Mouse (Mus musculus) urinary bladder, postnatal 10 days (tissue): ENCODE measurements around the gene Ugt1a6a.
"Not testable (repeated sequence)": the region's sequence is repeated elsewhere in the genome, so short reads cannot be mapped to it uniquely, and the experiment has no call there.

Experiments used
- DNase-seq: peaks from one replicate; pipeline ENCODE4 v3.0.0; 2022; ENCODE audit warnings: low spot score

The Ugt1a6a gene

DNA sequence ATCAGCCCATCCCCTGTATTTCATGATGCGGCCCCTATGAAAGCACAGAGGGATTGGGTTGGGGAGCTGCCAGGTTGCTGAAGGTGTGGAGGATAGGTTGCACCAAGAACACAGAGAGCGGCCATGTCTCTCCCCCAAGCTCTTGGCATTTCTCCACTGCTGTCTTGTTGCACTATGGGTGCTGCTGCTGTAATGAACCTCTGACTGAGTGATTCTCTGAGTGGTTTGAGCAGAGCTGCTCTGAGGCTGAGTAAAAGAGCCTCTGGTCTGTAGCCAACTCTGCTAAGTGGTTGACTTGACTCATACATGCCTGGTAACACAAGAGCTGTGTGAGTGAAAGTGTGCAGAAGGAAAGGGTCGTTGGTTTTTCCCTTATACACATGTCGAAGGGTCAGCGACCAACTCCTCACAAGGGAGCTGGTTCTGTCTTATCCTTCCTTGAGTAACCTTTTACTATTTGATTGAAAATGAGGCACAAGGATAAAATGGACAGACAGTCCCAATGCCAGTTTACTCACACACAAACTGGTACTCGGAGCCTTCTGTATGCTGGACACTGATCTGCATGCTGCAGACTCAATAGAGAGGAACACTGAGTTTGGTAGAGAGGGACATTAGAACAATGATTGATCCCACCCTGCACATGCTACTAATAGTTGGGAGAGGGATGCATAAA is 758 bp downstream of the Ugt1a6a start:
- DNase-seq: not testable (repeated sequence)

DNA sequence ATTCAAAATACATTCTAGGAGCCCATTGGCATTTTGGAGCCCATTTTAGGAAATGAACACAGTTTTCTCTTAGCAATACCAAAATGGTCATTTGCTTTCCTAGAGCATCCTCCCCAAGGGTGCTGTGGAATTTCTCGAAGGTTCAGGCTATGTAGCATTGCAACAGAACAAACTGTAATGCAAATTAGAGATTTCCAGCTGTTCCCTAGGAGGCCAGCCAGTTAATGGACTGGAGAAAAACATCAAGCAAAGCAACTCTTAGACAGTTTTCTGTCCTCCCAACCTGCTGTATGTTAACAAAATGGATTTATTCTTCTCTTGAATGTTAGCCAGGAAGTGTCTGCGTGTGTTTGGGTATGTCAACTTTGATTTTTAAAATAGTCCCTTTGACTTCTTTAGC is 2.0 kb downstream of the Ugt1a6a start:
- DNase-seq: no peak

DNA sequence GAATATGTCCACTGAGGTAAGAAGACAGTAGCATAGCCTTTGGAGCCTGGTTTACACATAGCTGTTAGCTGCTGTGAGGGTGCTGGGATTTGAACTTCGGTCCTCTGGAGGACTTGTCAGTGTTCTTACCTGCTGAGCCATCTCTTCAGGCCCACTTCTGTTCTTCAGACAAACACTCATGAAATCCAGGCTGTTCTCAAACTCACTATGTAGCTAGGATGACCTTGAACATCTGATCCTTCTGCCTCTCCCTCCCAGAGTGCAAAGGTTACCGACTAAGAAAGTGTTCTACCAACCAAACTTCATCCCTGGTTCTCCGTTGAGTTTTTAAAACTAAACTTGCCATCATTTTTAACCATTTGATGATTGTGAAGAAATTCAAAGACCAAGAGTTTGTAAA is 2.7 kb downstream of the Ugt1a6a start:
- DNase-seq: no peak

DNA sequence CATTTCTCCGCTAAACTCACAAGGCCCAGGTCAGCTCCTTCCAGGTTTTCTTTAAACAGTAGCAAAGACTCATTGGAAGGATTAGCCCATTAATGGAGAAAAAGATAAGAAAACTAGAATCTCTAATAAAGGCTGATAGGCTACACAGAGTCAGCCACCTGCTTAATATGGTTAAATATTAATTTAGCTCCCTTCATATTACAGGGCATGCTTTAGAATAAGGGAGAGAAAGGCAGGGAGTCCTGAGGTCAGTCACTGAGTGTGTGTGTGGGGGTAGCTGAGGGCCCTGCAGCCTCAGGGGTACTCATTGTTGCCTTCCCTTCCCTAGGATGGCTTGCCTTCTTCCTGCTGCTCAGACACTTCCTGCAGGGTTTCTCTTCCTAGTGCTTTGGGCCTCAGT is 3.5 kb downstream of the Ugt1a6a start:
- no peak for DNase-seq

DNA sequence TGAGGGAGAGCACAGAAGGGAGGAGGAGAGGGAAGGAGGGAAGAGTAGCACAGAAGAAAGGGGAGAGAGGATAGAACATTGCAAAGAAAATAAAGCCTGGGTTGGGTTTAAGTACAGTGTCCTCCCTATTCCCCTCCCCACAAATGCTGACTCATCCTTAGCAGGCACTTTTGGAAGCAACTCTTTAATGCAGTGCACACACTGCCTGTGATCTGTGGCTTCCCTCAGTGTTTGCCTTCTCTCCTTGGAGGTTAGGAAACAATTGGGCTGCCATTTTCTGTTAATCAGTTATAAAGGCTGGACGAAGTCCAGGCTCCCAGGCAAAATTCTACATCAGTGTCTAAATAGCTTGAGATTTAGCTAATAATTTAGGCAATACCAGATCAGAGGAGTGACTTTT is 5.9 kb downstream of the Ugt1a6a start:
- not testable (repeated sequence) for DNase-seq

DNA sequence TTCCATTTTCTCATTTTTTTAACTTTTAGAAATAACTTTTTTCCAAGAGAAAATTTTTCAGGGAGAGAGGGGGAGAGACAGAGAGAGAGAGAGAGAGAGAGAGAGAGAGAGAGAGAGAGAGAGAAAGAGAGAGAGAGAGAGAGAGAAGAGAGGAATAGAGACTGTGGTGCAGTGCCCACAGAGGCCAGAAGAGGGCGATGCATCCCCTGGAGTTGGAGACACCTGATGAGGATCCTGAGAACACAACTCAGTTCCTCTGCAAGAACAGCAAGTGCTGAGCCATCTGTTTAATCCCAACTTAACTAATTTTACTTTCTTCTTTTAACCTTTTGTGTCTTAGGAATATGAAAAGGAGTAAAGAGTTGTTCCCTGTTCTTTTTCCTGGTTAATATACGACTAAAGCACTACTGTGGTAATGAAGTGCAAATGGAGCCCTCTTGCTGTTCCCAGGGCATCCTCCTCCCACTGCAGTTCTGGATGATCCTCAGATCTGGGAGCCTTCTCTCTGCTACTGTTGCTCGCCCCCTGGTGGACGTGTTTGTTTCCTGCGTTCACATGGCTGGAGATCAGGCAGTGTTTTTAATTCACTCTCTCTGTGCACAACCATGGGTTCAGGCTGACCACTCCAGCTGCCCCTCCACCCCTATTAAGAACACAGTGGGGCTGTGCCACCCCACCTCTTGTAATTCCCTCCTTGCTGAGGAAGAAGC is 9.5 kb downstream of the Ugt1a6a start:
- DNase-seq: not testable (repeated sequence)

DNA sequence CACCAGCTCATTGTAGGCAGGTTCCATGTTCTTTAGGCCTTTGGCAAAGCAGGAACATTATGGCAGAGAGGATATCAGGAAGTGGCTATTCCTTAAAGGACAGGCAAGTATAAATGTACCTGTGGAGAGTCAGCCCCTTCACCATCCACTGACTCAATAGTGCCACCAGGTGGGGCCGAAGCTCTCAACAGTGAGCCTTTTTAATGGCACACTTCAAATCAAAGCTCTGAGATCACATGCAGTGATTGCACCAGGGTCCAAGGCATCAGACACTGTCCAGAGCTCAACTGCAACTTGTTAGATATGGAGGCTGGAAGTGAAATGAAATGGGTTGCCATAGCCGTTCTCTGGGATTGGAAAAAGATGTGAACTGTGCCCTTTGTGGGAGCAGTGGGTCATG is 10.7 kb downstream of the Ugt1a6a start:
- not testable (repeated sequence) for DNase-seq

DNA sequence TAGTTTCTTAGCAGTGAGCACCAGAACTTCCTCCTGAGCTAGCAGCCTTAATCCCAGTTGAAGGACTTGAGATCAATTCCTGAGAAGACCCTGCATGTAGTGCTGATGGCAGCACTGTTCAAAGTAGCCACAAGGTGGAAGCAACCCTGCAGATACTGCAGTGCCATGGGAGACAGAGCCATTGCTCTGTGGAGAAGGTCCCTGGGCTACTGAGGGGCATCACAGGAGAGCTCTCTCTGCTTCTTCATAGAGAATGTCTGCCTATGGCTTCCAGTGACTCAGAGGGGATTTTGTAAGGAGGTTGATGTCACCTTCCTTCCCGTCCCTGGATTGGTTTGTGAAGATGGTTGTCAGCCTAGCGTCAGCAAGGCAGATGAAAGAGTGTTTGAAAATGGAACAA is 15.5 kb downstream of the Ugt1a6a start:
- not testable (repeated sequence) for DNase-seq

DNA sequence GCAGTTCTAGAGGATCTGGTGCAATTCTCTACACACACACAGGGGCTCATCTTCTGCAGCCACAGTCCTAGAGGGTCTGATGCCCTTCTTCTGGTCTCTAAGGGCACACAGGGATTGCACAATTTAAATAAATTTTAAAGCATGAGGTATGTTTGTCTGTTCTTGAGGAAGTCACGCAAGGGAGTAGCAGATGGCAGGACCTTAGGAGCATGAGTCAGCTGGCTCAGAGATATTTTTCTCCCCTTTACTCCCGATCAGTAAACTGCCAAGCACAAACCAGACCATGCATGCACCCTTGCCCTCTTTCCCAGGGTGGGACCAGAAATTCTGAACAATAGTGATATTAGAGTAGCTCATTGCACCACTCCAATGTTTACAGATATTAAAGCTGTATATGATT is 23.8 kb downstream of the Ugt1a6a start:
- DNase-seq: no peak

DNA sequence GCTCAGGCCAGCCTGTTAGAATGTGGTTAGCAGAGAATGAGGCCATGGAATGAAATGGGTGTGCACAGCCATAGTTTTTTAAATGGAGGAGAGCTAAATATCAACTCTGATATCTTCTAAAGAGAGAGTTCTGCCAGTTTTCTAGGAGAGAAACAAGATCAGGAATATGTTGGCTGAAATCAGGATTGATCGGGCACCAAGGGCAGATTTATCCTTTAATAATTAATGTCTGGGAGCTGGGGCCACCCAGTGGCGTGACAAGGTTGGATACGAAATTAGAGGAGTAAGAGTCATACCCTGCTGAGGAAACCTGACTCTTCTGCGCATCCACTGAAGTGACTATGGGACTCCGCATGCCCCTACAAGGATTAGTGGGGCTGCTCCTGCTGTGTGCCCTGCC is 31.1 kb downstream of the Ugt1a6a start, which contains the start of gene Ugt1a5:
TSS of gene Ugt1a5 (plus strand) at position 302 of the 400 bp plus-strand sequence.
- no peak for DNase-seq

DNA sequence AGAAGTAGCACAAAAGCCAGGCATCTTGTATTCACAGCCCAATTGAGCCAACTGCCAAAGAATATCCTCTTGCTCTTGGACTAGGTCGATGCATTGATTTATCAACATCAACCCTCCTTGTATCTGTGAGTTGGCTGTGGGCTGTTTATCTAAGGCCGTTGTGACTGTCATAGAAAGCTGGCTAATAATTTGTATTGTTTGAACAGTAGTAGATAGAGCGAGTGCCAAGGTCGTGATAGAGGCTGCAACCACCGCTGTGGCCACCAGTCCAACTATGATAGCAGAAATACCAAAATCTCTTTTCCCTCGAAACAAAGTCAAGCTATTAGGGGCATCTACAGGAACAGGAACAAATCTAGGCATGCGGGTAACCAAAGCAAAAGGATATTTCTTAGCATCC is 37.6 kb downstream of the Ugt1a6a start:
- not testable (repeated sequence) for DNase-seq

DNA sequence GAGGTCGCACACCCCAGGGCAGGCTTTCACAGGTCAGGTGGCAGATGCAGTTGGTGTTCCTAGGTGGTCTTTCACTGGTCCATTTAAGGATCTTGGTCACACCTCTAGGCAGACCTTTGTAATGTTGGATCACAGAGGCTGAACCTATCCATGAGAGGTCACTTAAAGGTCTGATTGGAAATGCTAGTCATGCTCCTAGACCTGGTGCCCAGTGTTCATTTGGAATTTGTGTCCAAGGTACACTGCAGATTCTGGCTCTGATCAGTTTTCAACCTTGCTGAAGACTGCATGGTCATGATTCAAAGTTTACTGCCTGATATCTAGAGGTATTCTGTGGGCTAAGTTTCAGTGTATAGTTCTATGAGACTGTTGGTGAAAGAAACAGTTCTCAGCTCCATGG is 45.0 kb downstream of the Ugt1a6a start:
- DNase-seq: no peak

DNA sequence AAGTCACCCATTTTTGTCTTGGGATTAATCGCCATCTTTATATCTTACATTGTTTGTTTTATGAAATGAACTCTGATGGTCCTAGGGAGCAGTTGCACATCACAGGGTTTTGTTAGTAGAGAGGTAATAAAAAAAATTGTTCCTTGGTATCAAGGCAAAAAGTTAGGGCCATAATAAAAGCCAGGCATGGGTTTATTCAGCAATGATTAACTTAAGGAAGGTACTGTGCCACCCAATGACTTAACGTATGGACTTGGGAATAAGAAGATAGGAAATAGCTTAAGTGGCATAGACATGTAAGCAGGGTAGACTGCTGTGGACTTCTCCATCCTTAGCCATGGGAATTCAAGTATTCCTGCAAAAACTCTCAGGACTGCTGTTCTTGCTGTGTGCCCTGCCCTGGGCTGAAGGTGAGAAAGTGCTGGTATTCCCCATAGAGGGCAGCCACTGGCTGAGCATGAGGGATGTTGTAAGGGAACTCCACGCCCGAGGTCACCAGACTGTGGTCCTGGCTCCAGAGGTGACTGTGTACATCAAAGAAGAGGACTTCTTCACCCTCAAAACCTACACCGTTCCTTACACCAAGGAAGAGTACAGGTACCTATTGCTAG is 51.8 kb downstream of the Ugt1a6a start:
- DNase-seq: no peak

DNA sequence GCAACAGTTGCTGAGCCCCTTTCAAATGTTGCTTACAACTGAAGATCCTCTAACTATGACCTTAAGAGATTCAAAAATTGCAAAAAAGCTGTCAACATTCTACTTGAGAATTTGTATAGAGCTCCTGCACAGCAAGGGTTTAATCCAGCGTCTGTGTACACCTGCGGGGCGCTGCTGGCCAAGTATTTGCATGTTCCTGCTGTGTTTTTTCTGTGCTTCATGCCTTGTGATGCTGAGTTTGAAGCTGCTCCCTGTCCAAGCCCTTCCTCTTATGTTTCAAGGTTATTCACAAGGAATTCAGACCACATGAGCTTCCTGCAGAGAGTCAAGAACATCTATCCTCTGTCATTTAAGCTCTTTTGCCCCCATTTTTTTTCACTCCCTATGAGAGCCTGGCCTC is 57.5 kb downstream of the Ugt1a6a start:
- DNase-seq: no peak

DNA sequence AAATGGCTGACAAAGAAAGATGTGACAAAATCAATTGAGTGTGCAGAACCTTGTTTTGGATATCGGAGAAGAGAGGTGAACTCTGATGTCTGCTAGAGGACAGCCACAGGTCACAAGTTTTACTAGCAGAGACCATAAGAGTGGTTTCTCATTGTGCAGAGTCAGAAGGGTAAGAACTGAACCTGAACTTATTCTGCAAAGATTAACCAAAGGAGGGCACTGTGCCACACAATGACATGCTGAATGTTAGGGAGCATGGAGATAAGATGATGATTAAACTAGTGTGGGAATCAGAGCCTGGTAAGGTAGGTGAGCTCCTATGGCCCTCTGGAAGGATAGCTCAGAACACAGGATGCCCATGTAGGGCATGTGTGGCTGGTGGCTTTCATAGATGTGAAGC is 61.1 kb downstream of the Ugt1a6a start:
- DNase-seq: no peak

DNA sequence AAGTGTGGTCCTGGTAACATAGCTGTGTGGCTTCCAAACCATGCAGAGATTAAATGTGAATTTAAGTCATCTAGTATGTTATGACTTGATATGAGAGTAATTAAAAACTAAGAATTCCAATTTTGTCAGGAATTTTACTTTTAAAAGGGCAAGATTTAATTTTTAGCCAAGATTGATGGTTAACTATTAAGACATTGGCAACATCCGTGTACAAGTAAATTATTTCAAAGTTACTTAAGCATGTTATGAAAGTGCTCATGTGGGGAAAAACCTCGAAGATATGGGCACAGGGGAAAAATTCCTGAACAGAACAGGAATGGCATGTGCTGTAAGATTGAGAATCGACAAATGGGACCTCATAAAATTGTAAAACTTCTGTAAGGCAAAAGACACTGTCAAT is 62.8 kb downstream of the Ugt1a6a start:
- DNase-seq: no peak

DNA sequence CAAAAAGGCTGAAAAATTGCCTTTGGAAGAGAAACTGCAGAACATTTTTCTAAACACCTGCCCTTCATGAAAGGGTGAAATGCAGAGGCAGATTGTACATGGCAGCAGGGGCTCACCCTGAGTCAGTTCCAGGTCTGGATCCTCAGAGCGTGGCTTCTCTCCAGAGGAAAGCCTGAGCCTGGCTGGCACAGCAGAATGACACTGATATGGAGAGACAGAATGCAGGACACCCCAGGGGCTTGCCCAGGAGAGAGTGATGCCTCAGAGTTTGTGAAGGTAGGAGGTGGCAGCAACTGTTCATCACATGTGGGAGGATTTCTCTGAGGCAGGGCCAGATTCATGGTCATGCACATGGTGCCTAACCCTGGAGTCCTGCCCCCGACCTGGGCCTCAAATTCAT is 65.4 kb downstream of the Ugt1a6a start:
- no peak for DNase-seq

DNA sequence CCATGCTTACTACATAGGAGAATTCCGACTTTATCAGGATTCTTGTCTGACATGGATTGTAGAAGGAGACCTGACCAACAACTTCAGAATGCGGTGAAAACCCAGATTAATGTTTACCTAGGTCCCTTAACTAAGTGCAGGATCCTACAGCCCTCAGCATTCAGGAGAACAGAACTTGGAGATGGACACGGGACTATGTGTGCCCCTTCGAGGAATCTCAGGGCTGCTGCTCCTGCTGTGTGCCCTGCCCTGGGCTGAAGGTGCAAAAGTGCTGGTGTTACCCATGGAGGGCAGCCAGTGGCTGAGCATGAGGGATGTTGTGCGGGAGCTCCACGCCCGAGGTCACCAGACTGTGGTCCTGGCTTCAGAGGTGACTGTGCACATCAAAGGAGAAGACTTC is 65.8 kb downstream of the Ugt1a6a start, which contains the start of gene Ugt1a2:
TSS of gene Ugt1a2 (plus strand) at position 146 of the 400 bp plus-strand sequence.
- DNase-seq: no peak

DNA sequence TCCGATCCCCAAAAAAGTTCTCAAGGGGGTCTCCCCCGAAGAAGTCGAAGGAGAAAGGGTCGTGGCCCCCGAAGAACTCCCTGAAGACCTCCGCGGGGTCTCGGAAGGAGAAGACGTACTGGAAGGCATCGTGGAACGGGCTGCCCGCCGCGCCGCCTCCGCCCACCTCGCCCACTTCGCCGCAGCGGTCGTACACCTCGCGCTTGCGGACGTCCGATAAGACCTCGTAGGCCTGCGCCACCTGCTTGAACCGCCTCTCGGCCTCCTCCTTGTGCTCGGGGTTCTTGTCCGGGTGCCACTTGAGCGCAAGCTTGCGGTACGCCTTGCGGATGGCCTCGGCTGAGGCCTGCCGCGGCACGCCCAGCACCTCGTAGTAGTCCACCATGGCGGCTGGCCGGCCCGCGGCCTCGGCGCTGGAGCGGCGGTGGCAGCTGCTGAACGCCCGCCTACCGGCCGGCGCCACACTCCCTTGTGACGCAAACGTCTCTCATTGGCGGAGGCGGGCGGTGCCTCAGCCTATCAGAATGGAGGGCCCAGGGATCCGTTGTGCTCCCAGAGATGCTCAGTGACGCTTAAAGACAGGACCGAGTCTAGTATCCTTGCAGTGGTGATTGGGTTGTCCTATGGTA is 70.8 kb downstream of the Ugt1a6a start, which contains the start of gene Dnajb3:
TSS of gene Dnajb3 (minus strand) at position 489 of the 629 bp plus-strand sequence.
- DNase-seq: no peak

DNA sequence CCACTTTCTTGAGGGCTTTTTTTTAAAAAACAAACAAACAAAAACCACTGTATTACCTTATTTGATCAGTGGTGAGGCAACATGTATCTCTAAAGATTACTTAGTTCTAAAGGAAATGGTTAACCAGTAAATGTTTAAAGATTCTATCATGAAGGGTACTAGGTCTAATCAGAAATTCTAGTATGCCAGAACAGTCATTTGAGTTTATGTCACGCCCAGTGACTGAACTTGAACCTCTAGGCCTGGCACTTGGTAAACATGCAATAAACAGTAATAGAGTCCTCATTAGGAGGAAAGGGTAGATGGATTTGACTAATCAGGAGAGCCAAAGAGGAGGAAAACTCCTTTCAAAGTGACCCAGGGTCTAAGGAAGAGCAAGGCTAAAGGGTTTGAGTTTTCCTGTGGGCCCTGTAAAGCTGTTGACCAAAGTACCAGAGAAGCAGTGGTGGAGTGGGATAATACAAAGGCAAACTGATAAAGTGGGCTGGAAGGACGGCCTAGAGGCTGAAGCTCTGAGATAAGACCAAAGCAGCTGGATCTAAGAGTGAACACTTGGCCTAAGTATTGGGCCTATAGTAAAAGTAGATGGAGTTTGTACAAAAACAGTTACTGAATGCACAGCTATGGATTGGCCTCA is 72.4 kb downstream of the Ugt1a6a start:
- no peak for DNase-seq

DNA sequence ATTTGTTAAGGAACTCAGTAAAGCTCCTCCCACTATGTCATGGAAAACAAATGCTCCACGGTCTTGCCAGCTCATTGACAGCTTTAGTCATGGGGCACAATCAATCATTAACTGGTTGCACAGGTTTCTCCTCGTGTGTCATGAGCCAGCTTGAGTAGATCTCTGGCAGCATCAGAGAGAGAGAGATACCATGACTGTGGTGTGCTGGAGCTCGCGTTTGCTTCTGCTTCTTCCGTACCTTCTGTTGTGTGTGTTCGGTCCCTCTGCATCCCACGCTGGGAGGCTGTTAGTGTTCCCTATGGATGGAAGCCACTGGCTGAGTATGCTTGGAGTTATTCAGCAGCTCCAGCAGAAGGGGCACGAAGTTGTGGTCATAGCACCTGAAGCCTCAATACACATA is 77.2 kb downstream of the Ugt1a6a start, which contains the start of gene Ugt1a1:
TSS of gene Ugt1a1 (plus strand) at position 148 of the 400 bp plus-strand sequence.
- DNase-seq: no peak
